Mouse (Mus musculus): Measurements from ENCODE around the gene Msh3. TPM values are rescaled to one million over a fixed set of nuclear protein-coding genes. Genes with fewer than 3 reads are reported as not detected.
"Not testable (repeated sequence)": the region's sequence is repeated elsewhere in the genome, so short reads cannot be mapped to it uniquely, and the experiment has no call there.

The Msh3 gene
- polyA plus RNA-seq, 1 experiment from 2014 or later, result 29.1 TPM

DNA sequence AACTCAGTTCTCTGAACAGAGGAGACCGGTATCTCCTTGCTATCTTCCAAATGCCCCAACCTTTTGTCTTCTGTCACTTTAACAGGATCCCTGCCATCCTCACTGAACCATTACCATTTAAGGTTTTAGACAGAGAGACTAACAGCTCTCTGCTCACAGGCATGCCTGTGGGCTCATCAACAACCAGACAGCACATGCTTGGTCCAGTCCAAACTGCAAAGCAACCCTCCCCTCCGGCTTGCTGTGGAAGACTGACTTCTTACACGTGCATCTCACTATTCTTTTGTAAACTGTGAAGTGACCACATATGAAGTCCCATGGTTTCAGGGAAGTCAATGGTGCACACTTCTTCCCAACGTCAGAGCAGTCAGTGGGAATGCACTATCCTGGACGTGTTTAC is 93.5 kb downstream of the Msh3 start:
- DNase-seq (ENCODE audit: low spot score), result no peak

DNA sequence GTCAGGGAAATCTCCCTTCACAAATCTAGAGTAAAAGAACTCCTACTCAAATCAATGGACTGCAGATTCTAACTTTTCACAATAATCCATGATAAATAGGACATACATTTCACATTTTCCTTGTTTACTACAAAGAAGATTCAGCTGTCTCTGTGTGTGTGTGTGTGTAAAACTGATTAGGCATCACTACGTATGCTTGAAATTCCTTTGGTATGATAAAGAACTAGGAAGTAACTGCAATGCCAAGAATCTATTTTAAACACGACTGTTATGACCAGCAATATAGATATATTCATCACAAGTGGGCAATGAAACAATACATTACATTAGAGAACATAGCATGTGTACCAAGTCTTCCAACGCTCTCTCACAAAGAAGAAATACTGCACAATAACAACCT is 99.3 kb downstream of the Msh3 start:
- DNase-seq (ENCODE audit: low spot score), result no peak

DNA sequence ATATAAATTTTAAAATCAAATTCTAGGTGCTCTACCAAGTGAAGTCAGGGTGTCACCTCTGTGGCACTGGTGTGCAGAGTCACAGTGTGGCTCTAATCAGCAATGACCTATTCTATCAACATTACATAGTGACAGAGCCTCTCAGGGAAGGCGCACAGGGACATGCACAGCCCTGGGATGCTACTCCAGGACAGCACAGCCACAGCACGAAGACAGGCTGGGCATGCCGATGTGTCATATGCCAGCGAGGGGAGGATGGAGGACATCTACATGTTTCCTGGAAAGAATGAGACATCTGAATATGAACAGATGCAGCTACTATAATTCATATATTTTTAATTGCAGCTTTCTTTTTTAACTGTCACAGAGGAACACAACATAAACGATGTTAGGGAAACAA is 101.0 kb downstream of the Msh3 start:
- DNase-seq (ENCODE audit: low spot score), result no peak

DNA sequence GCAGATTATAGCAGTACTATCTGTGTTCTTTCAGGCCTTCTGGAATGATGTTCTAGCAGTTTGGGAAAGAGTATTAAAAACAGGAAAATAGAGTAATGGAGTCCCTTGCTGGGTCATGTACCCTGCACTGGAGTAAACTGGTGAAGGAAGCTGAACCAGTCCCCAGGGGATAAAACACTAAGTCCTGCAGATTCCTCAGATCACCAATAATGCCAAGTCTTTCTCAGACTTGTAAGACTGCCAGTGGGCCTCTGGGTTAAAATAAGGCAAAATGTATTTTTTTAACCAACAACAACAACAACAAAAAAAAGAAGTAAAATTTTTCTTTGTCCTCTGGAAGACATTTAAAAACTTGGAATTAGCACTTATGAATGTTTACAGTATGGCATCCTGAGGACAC is 102.5 kb downstream of the Msh3 start:
- no peak for DNase-seq (ENCODE audit: low spot score)

- DNase-seq (ENCODE audit: low spot score), result no peak
These were observed 107.2 kb downstream of the Msh3 start for GRCm38 (mm10) chr13:92247576-92247975.

GRCm38 (mm10) chr13:92246966-92247365 is 107.8 kb downstream of the Msh3 start:
- DNase-seq (ENCODE audit: low spot score), result no peak

GRCm38 (mm10) chr13:92244731-92245130 is 110.1 kb downstream of the Msh3 start:
- peak; percentile 46 for DNase-seq (ENCODE audit: low spot score)

DNA sequence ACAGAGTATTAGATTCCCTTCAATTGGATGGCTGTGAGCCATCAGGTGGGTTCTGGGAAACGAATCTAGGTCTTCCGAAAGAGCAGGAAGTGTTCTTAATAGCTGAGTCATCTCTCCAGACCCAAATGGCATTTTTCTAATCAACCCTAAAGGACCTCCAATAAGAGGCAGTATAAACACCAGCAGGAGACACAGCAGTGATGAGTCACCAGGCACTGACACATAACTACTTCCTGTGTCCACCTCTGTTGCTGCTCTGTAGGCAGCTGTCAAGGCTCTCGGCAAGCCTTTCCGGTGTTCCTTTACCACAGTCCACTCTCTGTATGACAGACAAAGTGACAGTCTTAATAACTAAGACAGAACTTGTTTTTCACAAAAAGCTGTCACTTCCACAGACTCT is 113.4 kb downstream of the Msh3 start:
- DNase-seq (ENCODE audit: low spot score), result no peak

DNA sequence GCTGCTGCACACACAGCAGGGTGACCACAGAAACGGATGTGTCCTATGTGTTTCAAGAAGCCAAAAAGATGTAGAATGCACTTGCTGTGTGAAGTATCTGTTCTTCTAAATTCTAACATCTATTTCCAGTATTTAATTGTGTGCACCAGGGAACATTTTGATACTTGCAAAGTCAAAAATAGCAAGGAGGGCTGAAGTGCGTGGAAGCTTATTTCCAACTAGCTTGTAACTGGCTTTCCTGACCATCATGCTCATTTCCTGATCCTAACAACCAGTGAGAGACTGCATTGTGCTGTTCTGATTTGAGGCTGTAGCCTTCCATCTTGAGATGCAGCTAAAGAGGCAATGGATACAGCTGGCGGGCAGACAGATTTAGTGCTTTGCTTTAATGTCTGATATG is 116.9 kb downstream of the Msh3 start:
- no peak for DNase-seq (ENCODE audit: low spot score)

GRCm38 (mm10) chr13:92237016-92237415 is 117.8 kb downstream of the Msh3 start:
- DNase-seq (ENCODE audit: low spot score), result no peak

GRCm38 (mm10) chr13:92232076-92232938 is 122.5 kb downstream of the Msh3 start:
- no peak for DNase-seq (ENCODE audit: low spot score)

GRCm38 (mm10) chr13:92228037-92228436 is 126.8 kb downstream of the Msh3 start:
- no peak for DNase-seq (ENCODE audit: low spot score)

DNA sequence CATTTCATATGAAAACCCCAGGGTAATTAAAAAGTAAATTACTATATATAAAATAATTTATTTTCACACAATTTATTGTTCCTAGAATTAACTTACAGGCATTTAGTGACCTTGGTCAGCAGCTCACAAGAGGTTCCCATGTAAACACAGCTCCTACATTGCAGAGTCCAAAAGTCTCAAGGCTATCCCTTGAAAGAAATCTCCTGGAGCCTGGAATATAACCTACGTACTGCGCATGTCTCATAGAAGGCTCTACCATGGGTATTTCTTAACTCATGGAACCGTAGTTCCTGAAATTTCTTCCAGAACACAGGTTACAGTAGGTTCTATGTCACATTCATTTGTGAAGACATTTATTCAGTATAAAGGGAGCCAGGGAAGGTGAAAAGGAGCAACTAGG is 131.2 kb downstream of the Msh3 start:
- no peak for DNase-seq (ENCODE audit: low spot score)

- DNase-seq (ENCODE audit: low spot score), result no peak
These were observed 132.0 kb downstream of the Msh3 start for GRCm38 (mm10) chr13:92222763-92223162.

- no peak for DNase-seq (ENCODE audit: low spot score)
These were observed 135.0 kb downstream of the Msh3 start for GRCm38 (mm10) chr13:92219774-92220173.

DNA sequence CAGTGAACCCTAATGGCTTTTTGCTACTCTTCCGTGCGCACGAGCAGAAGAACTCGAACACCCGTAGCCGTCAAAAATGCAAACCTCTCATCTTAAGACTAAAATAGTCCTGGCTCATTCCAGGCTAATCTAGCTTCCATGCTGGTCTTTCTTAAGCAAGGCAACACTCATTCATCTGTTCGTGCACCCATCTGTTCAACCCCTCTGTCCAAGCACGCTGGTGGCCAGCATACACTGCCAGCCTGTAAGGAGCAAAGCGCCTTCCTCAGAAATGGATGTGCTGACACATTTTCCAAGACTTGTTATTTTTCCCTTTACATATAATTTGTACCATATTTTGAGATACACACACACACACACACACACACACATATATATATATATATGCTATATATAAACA is 137.6 kb downstream of the Msh3 start:
- no peak for DNase-seq (ENCODE audit: low spot score)

- no peak for DNase-seq (ENCODE audit: low spot score)
These were observed 157.9 kb downstream of the Msh3 start for GRCm38 (mm10) chr13:92196860-92197259.

GRCm38 (mm10) chr13:92193806-92194205 is 161.0 kb downstream of the Msh3 start:
- DNase-seq (ENCODE audit: low spot score), result not testable (repeated sequence)

- DNase-seq (ENCODE audit: low spot score), result not testable (repeated sequence)
These were observed 182.1 kb downstream of the Msh3 start for GRCm38 (mm10) chr13:92172686-92173085.

Measured in thymus, postnatal 0 days (tissue).